Mouse (Mus musculus) olfactory bulb, adult 2 months (tissue): ENCODE measurements around the gene Pi4k2a.
"Not testable (repeated sequence)": the region's sequence is repeated elsewhere in the genome, so short reads cannot be mapped to it uniquely, and the experiment has no call there.

Source experiments
- CTCF ChIP-seq: fragments of 200-500 bp; IDR thresholded peaks from 2 replicates; pipeline ENCODE4 v1.5.1; 2012; ENCODE audit warnings: low read depth, mild to moderate bottlenecking, low read length, moderate library complexity; ENCODE audit not compliant: insufficient read depth
- POLR2A ChIP-seq: fragments of 200-500 bp; IDR thresholded peaks from 2 replicates; pipeline ENCODE4 v1.6.1; 2012; ENCODE audit warnings: mild to moderate bottlenecking, low read depth, low read length, moderate library complexity; ENCODE audit not compliant: insufficient read depth

DNA sequence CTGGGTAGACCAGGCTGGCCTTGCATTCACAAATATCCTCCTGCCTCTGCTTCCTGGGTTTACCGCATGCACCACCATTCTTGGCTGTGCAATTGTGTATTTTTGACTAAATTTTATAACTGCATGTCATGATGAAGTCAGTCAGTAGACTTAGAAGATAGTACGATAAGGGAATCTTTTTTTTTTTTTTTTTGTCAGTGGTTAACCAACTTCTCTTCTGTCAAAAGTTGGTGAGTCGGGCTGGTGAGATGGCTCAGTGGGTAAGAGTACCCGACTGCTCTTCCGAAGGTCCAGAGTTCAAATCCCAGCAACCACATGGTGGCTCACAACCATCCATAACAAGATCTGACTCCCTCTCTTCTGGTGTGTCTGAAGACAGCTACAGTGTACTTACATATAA is 8.7 kb upstream of the Pi4k2a start:
- TF ChIP-seq CTCF, POLR2A: not testable (repeated sequence)
